Mouse (Mus musculus) myocyte (in vitro differentiated cells): ENCODE data around the gene Prmt7. TPM values are rescaled to one million over a fixed set of nuclear protein-coding genes. Genes with fewer than 3 reads are reported as not detected.

Experiments
- H3K27me3 ChIP-seq: one replicate; pipeline ENCODE4 v1.6.1; 2011; ENCODE audit not compliant: control insufficient read depth, insufficient read depth, insufficient read length
- H3K36me3 ChIP-seq: one replicate; pipeline ENCODE4 v1.6.1; 2011; ENCODE audit not compliant: control insufficient read depth, insufficient read depth
- H3K4me2 ChIP-seq: one replicate; pipeline ENCODE4 v1.6.1; 2011; ENCODE audit warnings: low read depth, control low read depth
- H3K4me3 ChIP-seq: one replicate; pipeline ENCODE4 v1.5.1; 2011; ENCODE audit warnings: mild to moderate bottlenecking, control low read depth, moderate library complexity
- H3K79me2 ChIP-seq: one replicate; pipeline ENCODE4 v1.6.1; 2011; ENCODE audit not compliant: control insufficient read depth, insufficient read depth
- H3ac ChIP-seq: one replicate; pipeline ENCODE4 v1.6.1; 2011; ENCODE audit not compliant: control insufficient read depth, insufficient read length
- CEBPB ChIP-seq: IDR thresholded peaks from 2 replicates; pipeline ENCODE4 v1.6.1; 2011; ENCODE audit warnings: mild to moderate bottlenecking, moderate library complexity; ENCODE audit not compliant: poor library complexity, insufficient read depth, severe bottlenecking
- E2F4 ChIP-seq: IDR thresholded peaks from one replicate; pipeline ENCODE4 v1.6.1; 2011; ENCODE audit warnings: mild to moderate bottlenecking, control low read depth, moderate library complexity; ENCODE audit not compliant: insufficient read depth
- MAX ChIP-seq: IDR thresholded peaks from one replicate; pipeline ENCODE4 v1.6.1; 2011; ENCODE audit warnings: low read depth, mild to moderate bottlenecking, control low read depth
- MYOD1 ChIP-seq, 3 experiments: IDR thresholded peaks; one replicate each; pipeline ENCODE4 v1.6.1; 2011; ENCODE audit warnings: control low read depth in 2 of 3, low read depth in 2 of 3, mild to moderate bottlenecking in 2 of 3, moderate library complexity in 1 of 3; ENCODE audit not compliant: insufficient read length in 2 of 3, control insufficient read depth in 1 of 3
- MYOG ChIP-seq, 3 experiments: IDR thresholded peaks; one replicate each; pipeline ENCODE4 v1.6.1; 2011; ENCODE audit warnings: control low read depth in 2 of 3, low read depth in 2 of 3, mild to moderate bottlenecking in 2 of 3; ENCODE audit not compliant: insufficient read length in 2 of 3, control insufficient read depth in 1 of 3, insufficient read depth in 1 of 3
- POLR2A ChIP-seq: IDR thresholded peaks from one replicate; pipeline ENCODE4 v1.6.1; 2011; ENCODE audit warnings: low read depth, mild to moderate bottlenecking, control low read depth, moderate library complexity; ENCODE audit not compliant: insufficient read length
- POLR2AphosphoS2 ChIP-seq: IDR thresholded peaks from one replicate; pipeline ENCODE4 v1.6.1; 2011; ENCODE audit warnings: low read depth, control low read depth; ENCODE audit not compliant: insufficient read length
- REST ChIP-seq: IDR thresholded peaks from one replicate; pipeline ENCODE4 v1.6.1; 2011; ENCODE audit warnings: mild to moderate bottlenecking, control low read depth, moderate library complexity; ENCODE audit not compliant: insufficient read depth, insufficient read length
- SRF ChIP-seq: IDR thresholded peaks from one replicate; pipeline ENCODE4 v1.6.1; 2011; ENCODE audit warnings: low read depth; ENCODE audit not compliant: control insufficient read depth, insufficient read length
- TCF12 ChIP-seq: IDR thresholded peaks from one replicate; pipeline ENCODE4 v1.6.1; 2011; ENCODE audit warnings: mild to moderate bottlenecking, control low read depth; ENCODE audit not compliant: poor library complexity, insufficient read depth, severe bottlenecking
- TCF3 ChIP-seq: IDR thresholded peaks from one replicate; pipeline ENCODE4 v1.6.1; 2011; ENCODE audit warnings: low read depth, control low read depth; ENCODE audit not compliant: insufficient read length
- USF1 ChIP-seq: IDR thresholded peaks from one replicate; pipeline ENCODE4 v1.6.1; 2011; ENCODE audit warnings: low read depth, mild to moderate bottlenecking, control low read depth, moderate library complexity
- polyA plus RNA-seq: library from polyadenylated mRNA; unstranded; fragments of >200 nt; fragmentation: generic; extraction: Trizol; gene quantifications from one replicate; pipeline ENCODE4 v1.2.1, GENCODE M21; 2012; ENCODE audit warnings: missing spikeins

Gene Prmt7
- polyA plus RNA-seq, 1 experiment: 36.4 TPM

DNA sequence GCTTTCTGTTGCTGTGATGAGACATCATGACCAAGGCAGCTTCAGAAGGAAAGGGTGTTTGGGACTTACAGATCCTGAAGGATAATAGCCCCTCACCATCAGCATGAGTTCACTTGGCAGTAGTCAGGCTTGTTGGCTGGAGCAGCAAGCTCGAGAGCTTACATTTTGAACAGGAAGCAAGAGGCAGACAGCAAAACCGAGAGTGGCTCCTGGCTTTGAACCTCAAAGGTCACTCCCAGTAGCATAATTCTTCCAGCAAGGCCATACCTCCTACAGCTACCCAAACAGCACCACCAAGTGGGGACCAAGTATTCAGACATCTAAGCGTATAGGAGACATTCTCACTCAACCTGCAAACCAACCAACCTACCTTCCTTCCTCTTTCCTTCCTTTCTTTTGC lies 22.0 kb downstream of the Prmt7 start:
- Histone ChIP-seq H3K79me2 (no peaks in the 10 kb centered on the region), H3ac (no peak overlapping the region), H3K27me3 (no peaks in the 10 kb centered on the region), H3K4me2 (no peak overlapping the region), H3K4me3 (no peak overlapping the region), H3K36me3 (no peaks in the 10 kb centered on the region)
- TF ChIP-seq MYOD1 (IDR thresholded peaks at IDR 0.05; ENCODE audit: control insufficient read depth in 1 of 3, insufficient read length in 2 of 3, low read depth in 2 of 3): no peak
- TF ChIP-seq TCF12: no peak
- no peak for TF ChIP-seq CEBPB
- TF ChIP-seq REST: no peak
- no peak for TF ChIP-seq USF1
- no peak for TF ChIP-seq TCF3
- TF ChIP-seq SRF: no peak
- no peak for TF ChIP-seq E2F4
- no peak for TF ChIP-seq MAX
- no peak for TF ChIP-seq POLR2AphosphoS2

DNA sequence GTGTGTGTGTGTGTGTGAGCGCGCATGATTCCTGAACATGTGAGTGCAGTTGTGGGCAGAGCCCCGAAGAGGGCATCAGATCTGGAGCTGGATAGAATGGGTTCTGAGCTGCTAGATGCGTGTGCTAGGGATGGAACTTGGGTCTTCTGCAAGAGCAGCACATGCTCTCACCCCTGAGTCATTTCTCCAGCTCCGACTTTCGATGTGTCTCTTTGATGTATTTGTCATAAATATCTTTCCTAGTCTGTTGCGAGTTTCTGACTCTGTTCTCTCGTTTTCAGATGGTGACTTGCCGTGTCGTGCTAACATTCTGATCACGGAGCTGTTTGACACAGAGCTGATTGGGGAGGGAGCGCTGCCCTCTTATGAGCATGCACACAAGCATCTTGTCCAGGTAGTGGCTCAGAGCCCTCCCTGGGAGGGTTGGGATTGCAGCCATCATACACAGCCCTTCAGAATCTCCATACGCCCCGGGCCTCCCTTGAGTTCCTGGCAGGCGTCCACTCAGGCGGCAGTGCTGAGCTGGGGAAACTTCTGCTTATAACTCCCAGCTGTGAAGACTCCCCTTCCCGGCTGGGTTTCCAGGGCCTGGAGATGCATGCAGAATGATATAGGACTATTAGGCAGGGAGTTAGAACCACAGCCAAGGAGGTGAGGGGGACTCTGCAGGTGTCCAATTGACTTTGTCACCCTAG lies 24.0 kb downstream of the Prmt7 start:
- TF ChIP-seq CEBPB (no peak), USF1 (no peak), REST (no peak), TCF3 (no peak), TCF12 (no peak), POLR2A (no peak), MYOD1 (IDR thresholded peaks at IDR 0.05; ENCODE audit: control insufficient read depth in 1 of 3, insufficient read length in 2 of 3, low read depth in 2 of 3) (no peak), MYOG (IDR thresholded peaks at IDR 0.05; ENCODE audit: control insufficient read depth in 1 of 3, insufficient read depth in 1 of 3, insufficient read length in 2 of 3, low read depth in 2 of 3) (no peak), POLR2AphosphoS2 (no peak), MAX (no peak), E2F4 (no peak), SRF (no peak)
- H3K79me2 ChIP-seq: no peaks in the 10 kb centered on the region
- H3K36me3 ChIP-seq: no peaks in the 10 kb centered on the region

GRCm38 (mm10) chr8:106237106-106237505 lies 26.4 kb downstream of the Prmt7 start:
- no peak overlapping the region for H3ac ChIP-seq
- TF ChIP-seq MYOG (IDR thresholded peaks at IDR 0.05; ENCODE audit: control insufficient read depth in 1 of 3, insufficient read depth in 1 of 3, insufficient read length in 2 of 3, low read depth in 2 of 3) (no peak), E2F4 (no peak), TCF12 (no peak), SRF (no peak), MAX (no peak), CEBPB (no peak), USF1 (no peak), MYOD1 (IDR thresholded peaks at IDR 0.05; ENCODE audit: control insufficient read depth in 1 of 3, insufficient read length in 2 of 3, low read depth in 2 of 3) (no peak), POLR2A (no peak), POLR2AphosphoS2 (no peak), REST (no peak), TCF3 (no peak)
- H3K36me3 ChIP-seq: no peaks in the 10 kb centered on the region
- no peaks in the 10 kb centered on the region for H3K27me3 ChIP-seq
- H3K79me2 ChIP-seq: no peaks in the 10 kb centered on the region
- no peak overlapping the region for H3K4me3 ChIP-seq
- H3K4me2 ChIP-seq: no peak overlapping the region

More for the DNA sequence above, 24.0 kb downstream of the Prmt7 start:
- Histone ChIP-seq H3K4me2 (no peak overlapping the region), H3K4me3 (no peak overlapping the region), H3K27me3 (no peaks in the 10 kb centered on the region), H3ac (no peak overlapping the region)

DNA sequence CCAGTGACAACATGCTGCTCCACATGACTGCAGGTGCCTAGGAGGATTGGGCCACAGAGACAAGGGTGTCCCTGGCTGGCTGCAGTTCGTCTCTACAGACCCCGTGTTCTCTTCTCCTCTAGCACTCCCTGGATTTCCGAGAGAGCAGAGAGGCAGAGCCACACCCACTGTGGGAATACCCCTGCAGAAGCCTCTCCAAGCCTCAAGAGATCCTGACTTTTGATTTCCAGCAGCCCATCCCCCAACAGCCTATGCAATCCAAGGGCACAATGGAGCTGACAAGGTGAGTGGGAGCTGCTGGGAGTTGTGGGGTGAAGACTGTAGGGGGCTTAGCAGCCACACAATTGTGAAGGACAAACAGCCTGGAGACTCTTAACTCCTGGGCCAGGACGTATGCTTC lies 39.5 kb downstream of the Prmt7 start:
- no peaks in the 10 kb centered on the region for H3K27me3 ChIP-seq
- TF ChIP-seq REST: no peak
- no peak for TF ChIP-seq USF1
- TF ChIP-seq MAX: no peak
- no peak for TF ChIP-seq MYOG (IDR thresholded peaks at IDR 0.05; ENCODE audit: control insufficient read depth in 1 of 3, insufficient read depth in 1 of 3, insufficient read length in 2 of 3, low read depth in 2 of 3)
- no peak for TF ChIP-seq E2F4
- no peak for TF ChIP-seq TCF12
- TF ChIP-seq POLR2A: no peak
- no peak for TF ChIP-seq CEBPB
- TF ChIP-seq SRF: no peak
- TF ChIP-seq TCF3: no peak
- H3K4me3 ChIP-seq: no peak overlapping the region
- H3ac ChIP-seq: no peak overlapping the region
- peaks cover 9% of the 10 kb centered on the region for H3K36me3 ChIP-seq
- no peaks in the 10 kb centered on the region for H3K79me2 ChIP-seq
- no peak overlapping the region for H3K4me2 ChIP-seq

GRCm38 (mm10) chr8:106258169-106258568 lies 47.4 kb downstream of the Prmt7 start:
- Histone ChIP-seq H3K4me3 (no peak overlapping the region), H3K79me2 (no peaks in the 10 kb centered on the region), H3K4me2 (no peak overlapping the region), H3ac (no peak overlapping the region), H3K36me3 (no peaks in the 10 kb centered on the region), H3K27me3 (no peaks in the 10 kb centered on the region)
- TF ChIP-seq POLR2A (no peak), USF1 (no peak), TCF3 (no peak), SRF (no peak), TCF12 (no peak), MYOG (IDR thresholded peaks at IDR 0.05; ENCODE audit: control insufficient read depth in 1 of 3, insufficient read depth in 1 of 3, insufficient read length in 2 of 3, low read depth in 2 of 3) (no peak), REST (no peak), E2F4 (no peak), MYOD1 (IDR thresholded peaks at IDR 0.05; ENCODE audit: control insufficient read depth in 1 of 3, insufficient read length in 2 of 3, low read depth in 2 of 3) (no peak), MAX (no peak), CEBPB (no peak), POLR2AphosphoS2 (no peak)
